Mouse (Mus musculus) cerebellum, postnatal 14 days (tissue): Measurements from ENCODE around the gene Tceal8.

ENCODE experiments used
- DNase-seq, 2 experiments: peaks; one replicate each; pipeline ENCODE4 v3.0.0; 2021; ENCODE audit warnings: mixed read lengths in 2 of 2

The Tceal8 gene

GRCm38 (mm10) chrX:136127038-136127743 lies 45.0 kb downstream of the Tceal8 start:
- DNase-seq: no peak
